Mouse (Mus musculus) thymus, adult 2 months (tissue): Measurements from ENCODE around the gene Map3k14.

Experiments
- CTCF ChIP-seq: fragments of 200-500 bp; IDR thresholded peaks from 2 replicates; pipeline ENCODE4 v1.5.1; 2012; ENCODE audit warnings: mild to moderate bottlenecking, control low read depth, low read length, moderate library complexity, borderline replicate concordance; ENCODE audit not compliant: control insufficient read depth, poor library complexity, insufficient read depth; ENCODE audit errors: extremely low read depth
- POLR2A ChIP-seq: fragments of 200-500 bp; IDR thresholded peaks from 2 replicates; pipeline ENCODE4 v1.6.1; 2012; ENCODE audit warnings: mild to moderate bottlenecking, low read length, control low read depth, moderate library complexity; ENCODE audit not compliant: control insufficient read depth, poor library complexity, insufficient read depth; ENCODE audit errors: extremely low read depth

DNA sequence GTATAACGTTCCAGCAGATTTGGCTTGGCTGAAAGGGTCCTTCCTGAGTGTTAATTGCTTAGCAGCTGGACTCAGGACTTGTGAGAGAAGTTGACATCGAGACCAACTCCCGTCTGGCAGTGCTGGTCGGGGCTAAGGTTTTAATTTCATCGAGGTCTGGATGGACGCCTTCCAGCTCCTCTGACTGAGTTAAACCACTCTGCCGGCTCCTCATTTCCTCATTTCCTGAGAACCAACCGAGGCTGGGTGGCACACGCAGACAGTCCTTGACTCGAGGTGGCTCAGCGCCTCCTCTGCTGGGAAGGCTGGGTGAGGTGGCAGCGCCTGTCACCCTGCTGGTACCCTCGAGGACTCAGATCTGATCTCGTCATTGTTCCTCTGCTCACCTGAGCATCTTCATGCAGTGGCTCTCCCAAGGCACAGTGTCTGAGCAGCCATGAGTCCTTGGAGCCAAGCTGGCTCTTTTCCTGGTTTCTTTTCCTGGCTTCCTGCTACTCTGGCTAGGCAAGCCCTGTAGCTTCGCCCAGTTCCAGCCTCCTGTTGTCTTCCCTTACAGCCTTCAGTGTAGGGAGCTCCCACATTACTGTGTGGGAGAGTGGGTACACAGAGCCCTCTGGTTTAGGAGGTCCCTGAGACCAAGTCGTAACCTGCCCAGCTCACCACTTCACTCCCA, 21.2 kb upstream of the Map3k14 start:
- TF ChIP-seq CTCF (no peak), POLR2A (no peak)
